Mouse (Mus musculus): ENCODE results near the gene Iqsec1. TPM values are rescaled to one million over a fixed set of nuclear protein-coding genes. Genes with fewer than 3 reads are reported as not detected.
A peak's percentile ranks its signal among the peaks of the same experiment; 100 is the strongest.

Iqsec1 gene
- total RNA-seq, 2 experiments from 2014 or later, result 14.2 to 54.3 TPM

DNA sequence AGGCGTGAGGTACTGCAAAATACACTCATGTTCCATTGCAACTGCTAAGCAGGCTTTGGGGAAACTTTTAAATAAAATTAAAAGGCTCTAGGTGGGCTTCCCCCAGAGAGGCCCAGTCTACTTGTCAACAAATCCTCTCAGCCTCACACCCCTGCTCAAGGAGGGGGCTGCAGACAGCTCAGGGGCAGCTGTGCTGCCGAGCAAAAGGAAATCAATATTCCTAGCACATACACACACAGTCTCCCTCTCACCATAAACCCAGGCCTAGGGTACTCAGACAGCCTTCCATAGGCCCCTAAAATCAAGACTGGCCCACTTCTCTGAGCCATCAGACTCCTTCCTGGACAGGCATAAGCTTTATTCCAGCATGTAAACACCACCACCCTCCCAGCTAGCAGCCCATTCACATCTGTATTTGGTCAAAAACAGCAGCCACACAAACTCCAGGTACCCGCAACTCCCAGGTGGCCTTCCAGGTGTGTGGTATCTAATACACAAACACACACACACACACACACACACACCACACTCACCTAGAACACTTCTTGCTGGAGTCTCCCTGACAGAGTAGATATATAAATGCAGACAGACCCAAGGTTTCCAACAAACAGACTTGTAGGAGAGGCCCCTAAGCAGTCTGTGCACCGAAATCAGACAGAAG is 273.1 kb downstream of the Iqsec1 start:
- no peak for ATAC-seq (replicated peaks; ENCODE audit: poor library complexity, severe bottlenecking)

DNA sequence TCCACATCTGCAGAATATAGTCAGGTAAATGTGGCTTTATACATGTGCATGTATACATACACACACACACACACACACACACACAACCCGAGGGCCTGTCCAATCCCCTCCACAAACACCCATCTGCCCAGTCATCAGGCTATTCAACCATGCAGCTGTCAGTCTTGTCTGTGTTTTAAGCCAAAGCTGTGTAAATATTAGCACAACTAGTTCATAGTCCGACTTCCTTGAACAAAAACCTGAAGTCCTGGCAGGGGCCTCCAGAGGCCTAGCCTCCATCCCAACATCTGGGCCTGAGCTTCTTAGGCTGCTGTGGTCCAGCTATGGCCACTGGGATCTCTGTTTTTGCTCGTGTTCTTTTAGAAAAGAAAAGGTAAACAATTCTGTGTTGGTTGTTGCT is 274.8 kb downstream of the Iqsec1 start:
- no peak for ATAC-seq (replicated peaks; ENCODE audit: poor library complexity, severe bottlenecking)

- peak; percentile 80 for ATAC-seq (replicated peaks; ENCODE audit: poor library complexity, severe bottlenecking)
These were observed 275.7 kb downstream of the Iqsec1 start for GRCm38 (mm10) chr6:90712486-90713480.

DNA sequence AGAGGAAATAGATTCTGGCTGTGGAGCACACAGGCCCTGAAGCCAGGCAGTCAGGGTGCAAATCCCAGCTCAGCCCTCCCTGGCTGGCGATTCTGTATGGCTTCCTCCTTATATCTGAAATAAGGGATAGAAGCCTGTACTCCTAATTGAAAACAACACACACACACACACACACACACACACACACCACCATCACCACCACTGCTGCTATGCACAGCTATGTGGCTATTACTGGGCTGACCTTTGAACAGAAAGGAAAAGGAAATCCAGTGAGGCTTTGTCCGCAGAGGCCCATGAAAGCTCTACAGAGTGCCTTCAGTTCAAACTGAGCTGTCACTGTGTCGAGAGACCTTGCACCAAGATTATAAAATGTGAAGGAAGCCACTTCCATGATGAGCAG is 276.4 kb downstream of the Iqsec1 start:
- ATAC-seq (replicated peaks; ENCODE audit: poor library complexity, severe bottlenecking), result no peak

DNA sequence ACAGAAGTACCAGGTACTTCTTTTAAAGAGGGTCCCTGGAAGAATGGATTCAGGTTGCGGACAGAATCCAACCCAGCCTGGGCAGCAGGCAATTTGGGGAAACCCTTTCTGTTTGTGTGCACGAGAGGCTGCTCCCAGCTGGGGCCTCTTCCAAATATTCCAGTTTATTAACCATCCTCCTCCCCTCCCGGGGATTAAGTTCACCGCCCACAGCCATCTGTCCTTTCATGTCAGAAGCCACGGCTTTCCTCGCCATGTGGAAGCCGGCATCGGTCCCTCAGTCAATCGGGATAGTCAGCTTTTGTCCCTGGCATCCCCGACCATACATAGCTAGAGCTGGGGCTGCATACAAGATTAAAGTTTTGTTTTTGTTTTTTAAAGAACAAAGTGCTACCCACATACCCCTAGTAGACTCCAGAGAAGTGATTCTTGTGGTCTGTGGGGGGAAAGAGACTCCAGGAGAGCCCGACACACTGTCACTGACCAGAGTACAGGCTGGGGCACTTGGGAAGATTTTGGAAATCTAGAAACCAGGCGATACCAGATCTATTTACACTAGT is 276.9 kb downstream of the Iqsec1 start:
- ATAC-seq (replicated peaks; ENCODE audit: poor library complexity, severe bottlenecking), result no peak

DNA sequence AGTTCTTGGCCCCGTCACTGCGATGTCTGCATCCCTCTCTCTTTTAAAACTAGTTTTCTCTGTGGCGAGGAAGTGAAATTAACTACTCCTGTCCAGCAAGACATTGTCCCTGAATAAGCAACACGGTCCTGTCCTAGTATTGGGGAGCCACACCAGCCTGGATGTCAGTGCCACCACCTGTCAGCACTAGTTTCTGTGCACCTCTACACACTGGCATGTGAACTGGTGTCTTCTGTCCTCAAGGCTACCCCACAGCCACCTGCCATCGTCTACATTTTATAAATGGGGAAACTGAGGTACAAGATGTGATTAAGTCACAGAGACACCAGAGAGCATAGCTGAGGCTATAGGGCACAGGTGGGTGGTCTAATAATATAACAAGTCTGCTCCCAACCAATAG is 277.7 kb downstream of the Iqsec1 start:
- ATAC-seq (replicated peaks; ENCODE audit: poor library complexity, severe bottlenecking), result no peak

GRCm38 (mm10) chr6:90709929-90710777 is 278.3 kb downstream of the Iqsec1 start:
- ATAC-seq (replicated peaks; ENCODE audit: poor library complexity, severe bottlenecking), result no peak

DNA sequence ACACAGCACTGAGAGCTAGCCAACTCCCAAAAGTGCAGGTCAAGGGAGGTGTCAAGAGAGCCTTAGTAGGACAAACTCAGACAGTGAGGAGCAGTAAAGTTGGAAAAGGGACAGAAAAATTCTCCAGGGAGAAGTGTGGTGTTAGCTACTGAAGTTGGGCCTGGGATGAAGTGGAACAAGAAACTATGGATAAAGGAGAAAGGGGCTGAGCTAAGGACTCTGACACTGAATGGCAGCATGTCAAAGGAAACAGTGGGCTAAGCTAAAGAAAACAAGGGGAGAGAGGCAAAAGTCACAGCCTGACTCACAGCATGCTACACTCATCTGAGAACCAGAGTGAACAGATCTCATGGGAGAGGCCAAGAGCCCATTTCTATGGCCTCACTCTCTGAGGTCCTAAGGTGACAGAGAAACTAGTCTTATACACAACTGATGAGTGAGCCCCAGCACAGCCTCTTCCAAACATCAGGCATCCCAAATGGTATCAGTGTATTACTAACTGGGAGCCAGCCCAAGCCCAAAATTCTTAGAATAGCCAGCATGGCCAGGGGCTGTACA is 280.3 kb downstream of the Iqsec1 start:
- no peak for ATAC-seq (replicated peaks; ENCODE audit: poor library complexity, severe bottlenecking)

GRCm38 (mm10) chr6:90707143-90707542 is 281.3 kb downstream of the Iqsec1 start:
- no peak for ATAC-seq (replicated peaks; ENCODE audit: poor library complexity, severe bottlenecking)

GRCm38 (mm10) chr6:90706490-90706889 is 282.0 kb downstream of the Iqsec1 start:
- no peak for ATAC-seq (replicated peaks; ENCODE audit: poor library complexity, severe bottlenecking)

DNA sequence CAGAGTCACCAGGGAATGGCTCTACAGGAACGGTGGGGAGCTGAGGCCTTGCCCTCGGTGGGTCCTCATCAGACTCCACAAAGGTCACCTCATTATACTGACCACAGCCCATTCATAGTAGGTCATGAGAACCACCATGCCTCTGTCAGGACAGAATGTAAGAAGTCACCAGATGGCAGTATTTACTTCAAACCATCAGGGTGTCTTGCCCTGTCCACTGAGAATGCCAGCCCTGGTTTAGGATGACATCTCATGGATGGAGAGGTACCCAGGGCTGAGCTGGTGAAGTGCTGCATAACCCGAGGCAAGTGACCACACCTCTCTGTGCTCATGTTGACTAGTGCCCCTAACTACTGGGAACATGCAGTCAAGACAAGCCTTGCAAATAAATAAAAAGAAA is 282.7 kb downstream of the Iqsec1 start:
- ATAC-seq (replicated peaks; ENCODE audit: poor library complexity, severe bottlenecking), result no peak

DNA sequence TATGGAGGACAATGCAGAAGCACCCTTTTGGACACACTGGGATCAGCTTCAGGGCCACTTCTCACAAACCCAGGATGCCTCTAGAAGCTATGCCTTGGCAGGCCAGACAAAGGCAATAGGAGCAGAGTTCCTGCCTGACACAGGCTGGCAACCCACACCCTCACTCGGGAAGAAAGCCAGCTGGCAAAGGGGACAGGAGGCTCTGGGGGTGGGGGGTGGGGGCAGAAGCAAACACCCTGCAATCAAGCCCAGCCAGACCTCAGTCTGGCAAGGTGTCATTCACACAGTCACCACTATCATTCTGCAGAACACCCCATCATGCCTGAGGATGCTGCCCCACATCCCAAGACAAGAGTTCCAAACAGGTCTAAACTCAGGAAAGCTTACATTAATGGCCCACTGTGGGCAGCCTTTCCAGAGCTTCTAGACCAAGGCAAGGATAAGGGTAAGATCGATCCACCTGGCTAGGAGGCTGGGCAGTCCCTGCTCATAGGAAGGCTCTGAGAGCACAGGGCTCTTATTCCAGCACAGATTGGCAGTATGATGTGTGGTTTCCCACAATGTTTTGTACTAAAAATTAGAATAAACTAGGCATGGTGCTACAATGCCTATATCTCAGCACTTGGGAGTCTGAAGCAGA is 283.7 kb downstream of the Iqsec1 start:
- ATAC-seq (replicated peaks; ENCODE audit: poor library complexity, severe bottlenecking), result no peak

- no peak for ATAC-seq (replicated peaks; ENCODE audit: poor library complexity, severe bottlenecking)
These were observed 284.7 kb downstream of the Iqsec1 start for GRCm38 (mm10) chr6:90703782-90704181.

- no peak for ATAC-seq (replicated peaks; ENCODE audit: poor library complexity, severe bottlenecking)
These were observed 285.4 kb downstream of the Iqsec1 start for GRCm38 (mm10) chr6:90702837-90703735.

GRCm38 (mm10) chr6:90702197-90702596 is 286.3 kb downstream of the Iqsec1 start:
- ATAC-seq (replicated peaks; ENCODE audit: poor library complexity, severe bottlenecking), result no peak

GRCm38 (mm10) chr6:90701391-90701790 is 287.1 kb downstream of the Iqsec1 start:
- ATAC-seq (replicated peaks; ENCODE audit: poor library complexity, severe bottlenecking), result no peak

DNA sequence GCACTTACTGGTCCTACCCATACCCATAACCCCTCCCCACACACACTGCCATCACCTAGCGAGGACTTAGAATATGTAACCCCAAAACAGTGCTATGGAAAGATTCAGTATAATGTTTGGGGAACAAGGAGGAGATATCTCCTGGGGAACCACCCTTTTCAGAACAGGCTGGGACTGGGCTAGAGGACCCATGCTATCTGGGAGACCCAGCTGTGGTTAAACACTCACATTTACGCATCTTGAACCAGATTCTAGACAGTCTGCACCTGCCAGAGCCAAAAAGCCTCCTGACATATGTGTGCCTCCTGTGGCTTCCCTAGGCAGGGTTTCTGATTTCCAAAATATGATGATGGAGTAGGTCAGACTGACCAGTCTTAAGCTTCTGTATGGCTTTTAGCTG is 287.7 kb downstream of the Iqsec1 start:
- ATAC-seq (replicated peaks; ENCODE audit: poor library complexity, severe bottlenecking), result no peak

DNA sequence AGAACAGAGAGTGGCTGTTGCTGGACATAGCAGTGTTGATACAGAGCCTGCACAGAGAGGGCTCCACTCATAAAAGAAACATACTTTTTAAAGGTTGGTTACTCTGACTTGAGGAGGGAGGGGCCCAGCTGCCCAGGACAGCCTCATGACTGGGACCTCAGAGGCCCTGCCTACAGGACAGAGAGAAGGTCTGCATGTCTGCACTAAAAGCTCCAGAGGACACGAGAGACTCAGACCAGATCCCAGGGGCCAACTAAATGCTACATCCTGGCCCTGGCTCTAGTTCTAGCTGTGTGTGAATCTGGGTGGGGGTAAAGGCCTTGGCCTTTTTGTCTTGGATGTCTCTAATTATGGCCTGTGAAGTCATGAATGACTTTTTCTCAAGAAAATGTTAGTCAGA is 288.4 kb downstream of the Iqsec1 start:
- no peak for ATAC-seq (replicated peaks; ENCODE audit: poor library complexity, severe bottlenecking)

GRCm38 (mm10) chr6:90698843-90699242 is 289.6 kb downstream of the Iqsec1 start:
- ATAC-seq (replicated peaks; ENCODE audit: poor library complexity, severe bottlenecking), result no peak
